Mouse (Mus musculus): ENCODE measurements around the gene Slc22a5.

- TF ChIP-seq CTCF (IDR thresholded peaks at IDR 0.05; ENCODE audit: low read depth) = no peak
- no peak for TF ChIP-seq EP300 (optimal IDR thresholded peaks at IDR 0.05)
These were observed 15.0 kb downstream of the Slc22a5 start for GRCm38 (mm10) chr11:53876488-53876887.
